Mouse (Mus musculus): Measurements from ENCODE around the gene Tsg101. TPM values are rescaled to one million over a fixed set of nuclear protein-coding genes. Genes with fewer than 3 reads are reported as not detected.

Gene Tsg101
- polyA plus RNA-seq, 1 experiment from 2014 or later: 311 TPM

GRCm38 (mm10) chr7:46842278-46842677, 77.5 kb downstream of the Tsg101 start:
- H3K4me1 ChIP-seq (ENCODE audit: control insufficient read depth, insufficient read depth, low read depth, low read length): peaks cover 18% of the 10 kb centered on the region
- 22% methylated on average over 5 of the region's 5 CpGs for WGBS
- no peak for ATAC-seq
- H3K27me3 ChIP-seq (replicated peaks; ENCODE audit: control insufficient read depth, insufficient read depth, low read length): no peaks in the 10 kb centered on the region; the same call in 1 of the 2 replicates
- no peak overlapping the region for H3K4me3 ChIP-seq (ENCODE audit: low read length)
- H3K9me3 ChIP-seq (ENCODE audit: control insufficient read depth, low read length): no peaks in the 10 kb centered on the region
- H3K27ac ChIP-seq (ENCODE audit: low read depth, low read length): no peak overlapping the region
- H3K9ac ChIP-seq (ENCODE audit: low read depth, low read length): no peak overlapping the region
- H3K4me2 ChIP-seq (ENCODE audit: low read length): no peak overlapping the region
- H3K36me3 ChIP-seq (ENCODE audit: control insufficient read depth, insufficient read depth, low read length): no peaks in the 10 kb centered on the region

GRCm38 (mm10) chr7:46840787-46841525, 78.8 kb downstream of the Tsg101 start, which contains the start of gene Ldha:
Ldha (plus strand) TSS chr7:46841475.
- Histone ChIP-seq H3K27ac (ENCODE audit: low read depth, low read length) (no peak within 1 kb of the TSS), H3K9me3 (ENCODE audit: control insufficient read depth, low read length) (no peaks in the 10 kb centered on the region), H3K4me3 (ENCODE audit: low read length) (no peak within 1 kb of the TSS), H3K27me3 (replicated peaks; ENCODE audit: control insufficient read depth, insufficient read depth, low read length) (no peaks in the 10 kb centered on the region; the same call in 1 of the 2 replicates), H3K4me1 (ENCODE audit: control insufficient read depth, insufficient read depth, low read depth, low read length) (peaks cover 14% of the 10 kb centered on the region), H3K9ac (ENCODE audit: low read depth, low read length) (no peak within 1 kb of the TSS), H3K4me2 (ENCODE audit: low read length) (no peak within 1 kb of the TSS), H3K36me3 (ENCODE audit: control insufficient read depth, insufficient read depth, low read length) (no peaks in the 10 kb centered on the region)
- 25% methylated on average over 6 of the region's 6 CpGs for WGBS
- no peak for ATAC-seq

GRCm38 (mm10) chr7:46840326-46840725, 79.4 kb downstream of the Tsg101 start:
- Histone ChIP-seq H3K4me1 (ENCODE audit: control insufficient read depth, insufficient read depth, low read depth, low read length) (peaks cover 14% of the 10 kb centered on the region), H3K27me3 (replicated peaks; ENCODE audit: control insufficient read depth, insufficient read depth, low read length) (no peaks in the 10 kb centered on the region; the same call in 1 of the 2 replicates), H3K36me3 (ENCODE audit: control insufficient read depth, insufficient read depth, low read length) (no peaks in the 10 kb centered on the region), H3K27ac (ENCODE audit: low read depth, low read length) (no peak overlapping the region), H3K9ac (ENCODE audit: low read depth, low read length) (no peak overlapping the region), H3K4me3 (ENCODE audit: low read length) (no peak overlapping the region), H3K4me2 (ENCODE audit: low read length) (no peak overlapping the region), H3K9me3 (ENCODE audit: control insufficient read depth, low read length) (no peaks in the 10 kb centered on the region)
- WGBS: 67% methylated on average over 4 of the region's 4 CpGs
- no peak for ATAC-seq

- no peaks in the 10 kb centered on the region for H3K36me3 ChIP-seq (ENCODE audit: control insufficient read depth, insufficient read depth, low read length)
- no peak overlapping the region for H3K9ac ChIP-seq (ENCODE audit: low read depth, low read length)
- no peaks in the 10 kb centered on the region for H3K9me3 ChIP-seq (ENCODE audit: control insufficient read depth, low read length)
- ATAC-seq: no peak
- H3K4me2 ChIP-seq (ENCODE audit: low read length): no peak overlapping the region
- H3K27ac ChIP-seq (ENCODE audit: low read depth, low read length): no peak overlapping the region
- H3K27me3 ChIP-seq (replicated peaks; ENCODE audit: control insufficient read depth, insufficient read depth, low read length): no peaks in the 10 kb centered on the region; the same call in 1 of the 2 replicates
- no peak overlapping the region for H3K4me3 ChIP-seq (ENCODE audit: low read length)
- WGBS: 79% methylated on average over 5 of the region's 5 CpGs
- H3K4me1 ChIP-seq (ENCODE audit: control insufficient read depth, insufficient read depth, low read depth, low read length): peaks cover 14% of the 10 kb centered on the region
Observed at GRCm38 (mm10) chr7:46839861-46840260, 79.9 kb downstream of the Tsg101 start.

- Histone ChIP-seq H3K27ac (ENCODE audit: low read depth, low read length) (peak overlapping the region; percentile 78), H3K9ac (ENCODE audit: low read depth, low read length) (peak overlapping the region; percentile 38; the same call in 1 of the 2 replicates), H3K4me1 (ENCODE audit: control insufficient read depth, insufficient read depth, low read depth, low read length) (peaks cover 14% of the 10 kb centered on the region), H3K4me3 (ENCODE audit: low read length) (no peak overlapping the region), H3K36me3 (ENCODE audit: control insufficient read depth, insufficient read depth, low read length) (no peaks in the 10 kb centered on the region), H3K27me3 (replicated peaks; ENCODE audit: control insufficient read depth, insufficient read depth, low read length) (no peaks in the 10 kb centered on the region; the same call in 1 of the 2 replicates), H3K4me2 (ENCODE audit: low read length) (peak overlapping the region; percentile 37; the same call in 1 of the 2 replicates), H3K9me3 (ENCODE audit: control insufficient read depth, low read length) (no peaks in the 10 kb centered on the region)
- WGBS: 38% methylated on average over 7 of the region's 7 CpGs
- ATAC-seq: peak; percentile 18; the same call in 1 of the 2 replicates
Observed at GRCm38 (mm10) chr7:46839446-46839845, 80.3 kb downstream of the Tsg101 start.

Other genes with a start within 250 kb of the Tsg101 start
- gene Tph1, start 247.4 kb downstream of the Tsg101 start, polyA plus RNA-seq (2015; fragmentation: Nextera tagmentation; extraction: Ambion mirVana): 0.61 and 1.2 TPM in 2 replicates
- 14.1 and 16.2 TPM in 2 replicates for gene Saal1, start 209.3 kb downstream of the Tsg101 start, polyA plus RNA-seq (2015; fragmentation: Nextera tagmentation; extraction: Ambion mirVana)
- 0.19 and 0.20 TPM in 2 replicates for gene Saa3, start 204.3 kb downstream of the Tsg101 start, polyA plus RNA-seq (2015; fragmentation: Nextera tagmentation; extraction: Ambion mirVana)
- gene Saa4, start 187.4 kb downstream of the Tsg101 start, polyA plus RNA-seq (2015; fragmentation: Nextera tagmentation; extraction: Ambion mirVana): not detected in 2 replicates
- gene Saa1, start 177.0 kb downstream of the Tsg101 start, polyA plus RNA-seq (2015; fragmentation: Nextera tagmentation; extraction: Ambion mirVana): 0.27 and 0.56 TPM in 2 replicates
- 0.57 and 0.58 TPM in 2 replicates for gene Saa2, start 168.2 kb downstream of the Tsg101 start, polyA plus RNA-seq (2015; fragmentation: Nextera tagmentation; extraction: Ambion mirVana)
- gene Hps5, start 123.9 kb downstream of the Tsg101 start, polyA plus RNA-seq (2015; fragmentation: Nextera tagmentation; extraction: Ambion mirVana): 9.7 and 12.6 TPM in 2 replicates
- gene Gtf2h1, start 123.9 kb downstream of the Tsg101 start, polyA plus RNA-seq (2015; fragmentation: Nextera tagmentation; extraction: Ambion mirVana): 41.0 and 41.2 TPM in 2 replicates
- gene Ldha, start 78.5 kb downstream of the Tsg101 start, polyA plus RNA-seq (2015; fragmentation: Nextera tagmentation; extraction: Ambion mirVana): 894 and 950 TPM in 2 replicates
- 0.25 and 0.55 TPM in 2 replicates for gene Ldhc, start 58.8 kb downstream of the Tsg101 start, polyA plus RNA-seq (2015; fragmentation: Nextera tagmentation; extraction: Ambion mirVana)
- gene Uevld, start 38.6 kb upstream of the Tsg101 start, polyA plus RNA-seq (2015; fragmentation: Nextera tagmentation; extraction: Ambion mirVana): 4.7 and 5.0 TPM in 2 replicates
- gene Gm9999, start 63.6 kb upstream of the Tsg101 start, polyA plus RNA-seq (2015; fragmentation: Nextera tagmentation; extraction: Ambion mirVana): not detected in 2 replicates
- 7.4 and 8.0 TPM in 2 replicates for gene Spty2d1, start 88.4 kb upstream of the Tsg101 start, polyA plus RNA-seq (2015; fragmentation: Nextera tagmentation; extraction: Ambion mirVana)
- gene Tmem86a, start 130.6 kb upstream of the Tsg101 start, polyA plus RNA-seq (2015; fragmentation: Nextera tagmentation; extraction: Ambion mirVana): 25.9 and 27.3 TPM in 2 replicates
- gene Ptpn5, start 213.7 kb upstream of the Tsg101 start, polyA plus RNA-seq (2015; fragmentation: Nextera tagmentation; extraction: Ambion mirVana): 181 and 198 TPM in 2 replicates

Data from hindbrain, embryonic 16.5 days (tissue).